Mouse (Mus musculus) G1E (cell line): ENCODE measurements around the gene Ccna1.

Source experiments
- CTCF ChIP-seq: IDR thresholded peaks from 2 replicates; pipeline ENCODE4 v1.5.1; 2012; ENCODE audit warnings: low read depth, low read length, inconsistent platforms, mixed read lengths
- GATA1 ChIP-seq: IDR thresholded peaks from 2 replicates; pipeline ENCODE4 v1.6.1; 2012; ENCODE audit warnings: borderline replicate concordance, low read length, inconsistent platforms, mixed read lengths
- GATA2 ChIP-seq: IDR thresholded peaks from 2 replicates; pipeline ENCODE4 v1.6.1; 2012; ENCODE audit warnings: low read depth, low read length, inconsistent platforms, borderline replicate concordance
- POLR2AphosphoS5 ChIP-seq: IDR thresholded peaks from 2 replicates; pipeline ENCODE4 v1.6.1; 2012; ENCODE audit warnings: low read depth, low read length, inconsistent platforms; ENCODE audit not compliant: insufficient replicate concordance
- TAL1 ChIP-seq: conservative IDR thresholded peaks from 2 replicates; pipeline ENCODE4 v1.6.1; 2012; ENCODE audit warnings: low read depth, low read length, inconsistent platforms, mixed read lengths

DNA sequence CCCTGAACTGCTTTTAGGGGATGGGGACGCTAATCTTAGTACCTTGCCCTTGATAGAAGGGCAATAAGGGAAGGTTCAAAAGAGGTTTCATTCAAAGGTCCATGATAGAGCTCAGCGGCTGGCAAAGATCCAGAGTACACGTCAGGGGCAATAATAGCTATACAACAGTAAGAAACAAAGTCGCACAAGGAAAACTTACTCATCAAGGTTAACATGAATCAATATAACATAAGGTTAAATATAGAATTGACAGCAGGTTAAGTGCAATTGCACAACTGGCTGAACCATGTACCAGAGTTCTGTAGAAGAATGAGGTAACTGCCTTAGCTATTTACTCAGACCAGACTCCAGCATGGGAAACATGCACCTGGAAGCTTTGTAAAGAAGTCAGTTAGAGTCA, 34.0 kb upstream of the Ccna1 start:
- TF ChIP-seq CTCF (no peak), TAL1 (no peak), GATA1 (no peak), POLR2AphosphoS5 (no peak), GATA2 (no peak)
